Mouse (Mus musculus) MEL (cell line): ENCODE data around the gene Per1.

Experiments used
- CHD2 ChIP-seq: IDR thresholded peaks from 2 replicates; pipeline ENCODE4 v1.6.1; 2011; ENCODE audit warnings: low read length, improper control_type of control experiment
- CTCF ChIP-seq, 3 experiments: IDR thresholded peaks in 2 of 3; conservative IDR thresholded peaks in 1 of 3; 2 replicates each; pipeline ENCODE4 v1.5.1; 2011 to 2012; ENCODE audit warnings: low read length in 3 of 3, low read depth in 2 of 3, mild to moderate bottlenecking in 2 of 3, improper control_type of control experiment in 1 of 3, inconsistent platforms in 1 of 3, mixed read lengths in 1 of 3, moderate library complexity in 1 of 3; ENCODE audit not compliant: control insufficient read depth in 1 of 3, insufficient read depth in 1 of 3, poor library complexity in 1 of 3, severe bottlenecking in 1 of 3
- POLR2A ChIP-seq, 2 experiments: IDR thresholded peaks; 2 replicates each; pipeline ENCODE4 v1.6.1; 2011 to 2012; ENCODE audit warnings: low read length in 2 of 2, mild to moderate bottlenecking in 2 of 2, control low read depth in 1 of 2, improper control_type of control experiment in 1 of 2, low read depth in 1 of 2, moderate library complexity in 1 of 2; ENCODE audit not compliant: control insufficient read depth in 1 of 2, insufficient read depth in 1 of 2, poor library complexity in 1 of 2
- SIN3A ChIP-seq: IDR thresholded peaks from 2 replicates; pipeline ENCODE4 v1.6.1; 2012; ENCODE audit warnings: low read length, improper control_type of control experiment, inconsistent platforms
- ZC3H11A ChIP-seq: IDR thresholded peaks from 2 replicates; pipeline ENCODE4 v1.6.1; 2012; ENCODE audit warnings: low read depth, mild to moderate bottlenecking, inconsistent platforms, low read length, improper control_type of control experiment

DNA sequence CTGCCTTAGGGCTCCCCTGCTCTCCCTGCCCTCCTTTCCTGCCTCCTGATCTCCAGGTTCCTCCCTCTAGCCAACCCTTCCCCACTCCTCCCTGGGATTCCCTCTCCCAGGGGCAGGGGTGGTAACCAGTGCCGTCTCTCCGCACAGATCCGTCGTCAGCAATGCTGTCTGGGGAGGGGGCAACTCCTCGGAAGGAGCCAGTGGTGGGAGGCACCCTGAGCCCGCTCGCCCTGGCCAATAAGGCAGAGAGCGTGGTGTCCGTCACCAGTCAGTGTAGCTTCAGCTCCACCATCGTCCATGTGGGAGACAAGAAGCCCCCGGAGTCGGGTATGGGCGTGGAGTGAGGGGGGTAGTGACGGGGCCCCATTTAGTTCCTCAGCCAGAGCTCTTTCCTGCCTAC lies 9.5 kb downstream of the Per1 start:
- TF ChIP-seq CTCF (IDR thresholded peaks at IDR 0.05 in 2 of 3, conservative IDR thresholded peaks at IDR 0.05 in 1 of 3; ENCODE audit: control insufficient read depth in 1 of 3, insufficient read depth in 1 of 3, low read depth in 2 of 3, low read length in 3 of 3, poor library complexity in 1 of 3, severe bottlenecking in 1 of 3): no peak
- no peak for TF ChIP-seq POLR2A (IDR thresholded peaks at IDR 0.05; ENCODE audit: control insufficient read depth in 1 of 2, insufficient read depth in 1 of 2, low read depth in 1 of 2, low read length in 2 of 2, poor library complexity in 1 of 2)
- TF ChIP-seq ZC3H11A: no peak
- no peak for TF ChIP-seq SIN3A
- no peak for TF ChIP-seq CHD2
